Mouse (Mus musculus): ENCODE data around the gene Rab42. TPM values are rescaled to one million over a fixed set of nuclear protein-coding genes. Genes with fewer than 3 reads are reported as not detected.

Gene Rab42
- polyA plus RNA-seq, 1 experiment from 2014 or later, result 0.52 TPM

Other genes with a start within 250 kb of the Rab42 start
- 0.10 to 0.15 TPM (median 0.14 TPM) in 3 replicates for gene Gm10300, start 228.7 kb downstream of the Rab42 start, polyA plus RNA-seq (2018)
- 45.7 to 91.9 TPM (median 56.7 TPM) in 3 replicates for gene Epb41, start 228.1 kb downstream of the Rab42 start, polyA plus RNA-seq (2018)
- 0.06 TPM in 1 of 3 replicates, not detected in the others for gene Oprd1, start 158.9 kb downstream of the Rab42 start, polyA plus RNA-seq (2018)
- 22.2 to 36.0 TPM (median 24.4 TPM) in 3 replicates for gene Ythdf2, start 91.1 kb downstream of the Rab42 start, polyA plus RNA-seq (2018)
- gene Gmeb1, start 41.8 kb downstream of the Rab42 start, polyA plus RNA-seq (2018), result 7.8 to 8.4 TPM (median 8.3 TPM) in 3 replicates
- gene Taf12, start 29.0 kb downstream of the Rab42 start, polyA plus RNA-seq (2018), result 14.6 to 29.9 TPM (median 25.8 TPM) in 3 replicates
- gene Trnau1ap, start 26.2 kb upstream of the Rab42 start, polyA plus RNA-seq (2018), result 20.1 to 47.1 TPM (median 30.7 TPM) in 3 replicates
- 4.4 to 19.9 TPM (median 8.8 TPM) in 3 replicates for gene Rcc1, start 50.2 kb upstream of the Rab42 start, polyA plus RNA-seq (2018)
- gene Phactr4, start 119.1 kb upstream of the Rab42 start, polyA plus RNA-seq (2018), result 9.3 to 18.7 TPM (median 9.9 TPM) in 3 replicates
- gene Med18, start 160.5 kb upstream of the Rab42 start, polyA plus RNA-seq (2018), result 1.9 to 6.5 TPM (median 4.3 TPM) in 3 replicates
- 12.3 to 18.2 TPM (median 13.4 TPM) in 3 replicates for gene Sesn2, start 207.1 kb upstream of the Rab42 start, polyA plus RNA-seq (2018)
- gene Atpif1, start 230.3 kb upstream of the Rab42 start, polyA plus RNA-seq (2018), result 516 to 719 TPM (median 630 TPM) in 3 replicates
- 98.0 to 366 TPM (median 125 TPM) in 3 replicates for gene Dnajc8, start 232.2 kb upstream of the Rab42 start, polyA plus RNA-seq (2018)

All from macrophage (primary cell).